Mouse (Mus musculus) cerebellum, adult 9-10 months (tissue): ENCODE results near the gene Sspo.
A peak's percentile ranks its signal among the peaks of the same experiment; 100 is the strongest.

Source experiments
- DNase-seq: peaks from one replicate; pipeline ENCODE4 v3.0.0; 2022

Gene Sspo

GRCm38 (mm10) chr6:48447929-48448328 lies at the start of gene Sspo:
Gene Sspo (plus strand): TSS chr6:48448229.
- peak; percentile 28 for DNase-seq

- DNase-seq, result peak; percentile 48
Measured at GRCm38 (mm10) chr6:48399906-48400305, 48.1 kb upstream of the Sspo start.

GRCm38 (mm10) chr6:48404071-48404470 lies 44.0 kb upstream of the Sspo start:
- no peak for DNase-seq

- no peak for DNase-seq
Measured at GRCm38 (mm10) chr6:48409726-48410343, 38.2 kb upstream of the Sspo start.

- no peak for DNase-seq
Measured at GRCm38 (mm10) chr6:48410551-48410950, 37.5 kb upstream of the Sspo start.

- no peak for DNase-seq
Measured at GRCm38 (mm10) chr6:48411193-48412092, 36.6 kb upstream of the Sspo start.

- DNase-seq, result no peak
Measured at GRCm38 (mm10) chr6:48412147-48412546, 35.9 kb upstream of the Sspo start.

GRCm38 (mm10) chr6:48412662-48413061 lies 35.4 kb upstream of the Sspo start:
- no peak for DNase-seq

- no peak for DNase-seq
Measured at GRCm38 (mm10) chr6:48413081-48413480, 34.9 kb upstream of the Sspo start.

- DNase-seq, result no peak
Measured at GRCm38 (mm10) chr6:48414886-48415285, 33.1 kb upstream of the Sspo start.

GRCm38 (mm10) chr6:48415636-48416035 lies 32.4 kb upstream of the Sspo start:
- no peak for DNase-seq

- DNase-seq, result no peak
Measured at GRCm38 (mm10) chr6:48416486-48416885, 31.5 kb upstream of the Sspo start.

- DNase-seq, result no peak
Measured at GRCm38 (mm10) chr6:48420647-48421046, 27.4 kb upstream of the Sspo start.

- DNase-seq, result peak; percentile 94
Measured at GRCm38 (mm10) chr6:48423336-48423735, 24.7 kb upstream of the Sspo start.

- DNase-seq, result no peak
Measured at GRCm38 (mm10) chr6:48424074-48424473, 24.0 kb upstream of the Sspo start.

- DNase-seq, result no peak
Measured at GRCm38 (mm10) chr6:48426956-48427355, 21.1 kb upstream of the Sspo start.

GRCm38 (mm10) chr6:48428769-48429557 lies 19.1 kb upstream of the Sspo start:
- DNase-seq, result peak; percentile 83

- DNase-seq, result no peak
Measured at GRCm38 (mm10) chr6:48430748-48431147, 17.3 kb upstream of the Sspo start.

GRCm38 (mm10) chr6:48432893-48433816 lies 14.9 kb upstream of the Sspo start:
- DNase-seq, result no peak

GRCm38 (mm10) chr6:48434651-48435050 lies 13.4 kb upstream of the Sspo start:
- DNase-seq, result no peak

GRCm38 (mm10) chr6:48435111-48435510 lies 12.9 kb upstream of the Sspo start:
- no peak for DNase-seq

- peak; percentile 28 for DNase-seq
Measured at GRCm38 (mm10) chr6:48435706-48436349, 12.2 kb upstream of the Sspo start.
